Mouse (Mus musculus) frontal cortex, postnatal 36 days (tissue): ENCODE results near the gene 9930104L06Rik.
"Not testable (repeated sequence)": the region's sequence is repeated elsewhere in the genome, so short reads cannot be mapped to it uniquely, and the experiment has no call there.

Source experiments
- DNase-seq, 2 experiments: peaks; one replicate each; pipeline ENCODE4 v3.0.0; 2022; ENCODE audit warnings: low spot score in 2 of 2

Gene 9930104L06Rik

DNA sequence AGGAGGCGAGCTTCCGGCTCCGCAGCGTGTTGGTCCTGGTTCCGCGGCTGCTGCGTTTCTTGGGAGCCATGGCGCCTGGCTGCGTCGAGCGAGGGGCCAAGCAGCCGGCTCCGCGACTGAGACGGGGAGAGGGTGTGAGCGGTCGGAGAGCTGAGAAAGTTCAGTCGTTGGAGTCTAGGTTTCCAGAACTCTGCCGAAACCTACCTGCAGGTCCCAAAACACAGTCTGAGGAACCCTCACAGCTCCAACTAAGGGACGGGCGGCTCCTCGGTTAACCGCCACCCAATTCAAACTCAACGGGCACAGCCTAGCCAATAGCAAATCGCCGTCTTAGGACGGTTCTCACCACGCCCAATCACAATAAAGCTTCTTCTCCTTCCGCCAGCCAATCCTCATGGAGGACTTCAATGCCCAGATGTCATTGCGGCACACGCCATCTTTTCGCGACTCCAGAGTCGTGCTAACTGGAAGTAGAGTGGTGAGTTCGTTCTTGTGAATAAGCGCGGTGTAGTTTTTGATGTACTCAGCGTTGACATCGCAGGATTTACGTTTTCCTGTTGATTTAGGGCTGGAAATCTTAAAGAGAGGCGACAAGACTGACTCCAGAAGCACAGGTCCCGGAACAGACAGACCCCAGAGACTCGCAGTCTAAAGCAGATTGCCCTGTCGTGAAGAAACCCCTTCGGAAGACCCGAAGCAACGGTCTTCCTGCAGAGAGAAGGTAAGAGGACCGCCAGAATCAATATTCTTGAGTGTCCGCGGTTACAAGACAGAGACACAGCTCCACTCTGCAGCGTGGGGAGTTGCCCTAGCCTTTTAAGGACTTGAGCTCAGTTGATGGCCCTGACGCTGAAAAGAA lies at the start of gene 9930104L06Rik:
TSS of gene 9930104L06Rik (plus strand) at position 436 of the 859 bp plus-strand sequence.
- peak; percentile 97 to 98 for DNase-seq

DNA sequence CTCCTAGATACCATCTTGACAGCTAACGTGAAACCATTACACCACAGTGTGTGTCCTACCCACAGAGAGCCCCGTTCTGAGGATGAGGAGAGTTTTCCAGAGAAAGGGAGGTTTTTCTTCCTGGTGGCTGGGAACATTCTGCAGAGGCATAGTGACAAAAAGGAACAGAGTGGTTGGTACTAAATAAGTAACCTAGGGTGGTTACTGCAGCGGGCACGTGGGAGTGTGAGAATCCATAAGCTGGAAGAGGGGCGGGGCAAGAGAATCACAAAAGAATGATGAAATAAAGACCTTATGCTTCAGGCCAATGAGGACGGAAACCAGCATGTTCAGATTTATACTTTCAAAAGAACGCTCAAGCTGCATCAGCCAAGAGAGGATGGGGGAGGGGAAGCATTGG lies 48.1 kb upstream of the 9930104L06Rik start:
- DNase-seq = peak in 1 of 2 experiments; percentile 62

DNA sequence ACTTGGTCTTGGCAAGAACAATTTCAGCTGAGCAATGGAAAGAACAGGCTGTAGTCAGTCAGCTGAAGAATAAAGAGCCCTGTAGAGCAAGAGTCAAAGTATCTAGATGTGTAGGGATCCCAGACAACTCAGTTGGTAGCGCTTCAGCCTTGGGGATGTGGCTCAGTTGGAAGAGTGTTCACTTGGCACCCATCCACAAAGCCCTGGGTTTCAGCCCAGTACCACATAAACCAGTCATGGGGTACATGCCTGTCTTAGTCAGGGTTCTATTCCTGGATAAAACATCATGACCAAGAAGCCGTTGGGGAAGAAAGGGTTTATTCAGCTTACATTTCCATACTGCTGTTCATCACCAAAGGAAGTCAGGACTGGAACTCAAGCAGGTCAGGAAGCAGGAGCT lies 46.9 kb upstream of the 9930104L06Rik start:
- DNase-seq = peak in 1 of 2 experiments; percentile 22

DNA sequence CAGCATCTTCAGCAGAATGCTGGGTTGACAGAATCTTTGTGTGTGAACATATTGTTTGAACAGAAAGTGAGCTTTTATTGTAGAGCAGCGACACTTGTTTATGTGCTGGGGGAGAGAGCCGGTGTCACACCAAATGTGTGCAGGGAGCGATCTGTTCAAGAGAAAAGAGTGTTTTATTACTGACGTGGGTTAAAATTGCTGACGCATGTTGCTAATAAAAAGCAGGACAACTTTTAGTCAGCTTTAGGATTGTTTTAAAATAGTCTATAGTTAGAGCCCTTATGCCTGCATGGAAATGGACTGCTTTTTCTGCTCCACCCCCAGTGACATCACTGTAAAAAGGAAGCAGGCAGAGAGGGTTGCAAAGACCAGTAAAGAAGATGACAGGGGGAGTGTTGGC lies 46.0 kb upstream of the 9930104L06Rik start:
- peak in 1 of 2 experiments; percentile 31 for DNase-seq

DNA sequence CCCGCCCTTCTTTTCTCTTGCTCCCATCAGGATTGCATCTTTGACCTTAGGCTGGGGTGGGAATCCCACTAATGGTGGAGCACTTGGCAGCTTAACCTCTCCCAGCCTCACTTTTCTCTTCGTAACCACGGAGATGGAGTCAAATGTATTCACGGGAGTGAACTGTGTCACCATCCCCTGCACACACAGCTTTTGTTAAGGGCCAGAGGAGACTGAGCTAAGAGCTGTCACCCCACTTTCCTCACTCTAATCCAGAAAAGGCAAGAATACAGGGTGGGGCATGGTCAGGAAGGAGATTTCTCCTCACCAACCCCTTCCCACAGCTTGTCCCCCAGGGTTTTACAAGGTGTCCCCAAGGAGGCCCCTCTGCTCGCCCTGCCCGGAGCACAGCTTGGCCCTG lies 43.1 kb upstream of the 9930104L06Rik start:
- DNase-seq = no peak

DNA sequence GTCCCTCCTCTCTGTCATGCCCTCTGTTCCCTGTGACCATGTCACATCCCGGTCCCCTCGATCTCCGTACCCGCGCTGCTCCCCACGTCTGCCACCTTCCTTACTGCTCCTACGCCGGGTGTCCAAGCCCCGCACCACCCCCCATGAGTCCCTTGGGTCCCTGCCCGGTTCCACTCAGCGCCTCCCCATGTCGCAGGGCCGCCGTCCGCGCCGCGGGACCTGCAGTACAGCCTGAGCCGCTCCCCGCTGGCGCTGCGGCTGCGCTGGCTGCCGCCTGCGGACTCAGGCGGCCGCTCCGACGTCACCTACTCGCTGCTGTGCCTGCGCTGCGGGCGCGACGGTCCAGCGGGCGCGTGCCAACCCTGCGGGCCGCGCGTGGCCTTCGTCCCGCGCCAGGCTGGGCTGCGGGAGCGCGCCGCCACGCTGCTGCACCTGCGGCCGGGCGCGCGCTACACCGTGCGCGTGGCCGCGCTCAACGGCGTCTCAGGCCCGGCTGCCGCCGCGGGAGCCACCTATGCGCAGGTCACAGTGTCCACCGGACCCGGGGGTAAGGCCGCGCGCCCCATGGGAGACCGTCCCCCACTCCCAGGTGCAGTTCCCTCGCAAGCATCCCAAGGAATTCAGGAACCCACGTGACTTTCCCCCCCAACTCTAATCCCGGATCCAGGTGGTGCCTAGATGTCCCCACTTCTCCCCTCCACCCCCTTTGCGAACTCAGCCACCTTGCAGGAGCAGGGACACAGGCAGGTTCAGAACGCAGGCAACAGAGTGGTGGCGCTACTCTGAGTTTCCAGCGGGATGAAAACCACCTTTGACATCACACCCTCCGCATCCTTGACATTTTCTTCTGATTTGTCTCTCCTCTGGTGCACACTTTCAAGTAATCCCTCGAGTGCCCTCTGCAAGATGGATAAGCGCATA lies 42.1 kb upstream of the 9930104L06Rik start:
- peak; percentile 64 to 74 for DNase-seq

DNA sequence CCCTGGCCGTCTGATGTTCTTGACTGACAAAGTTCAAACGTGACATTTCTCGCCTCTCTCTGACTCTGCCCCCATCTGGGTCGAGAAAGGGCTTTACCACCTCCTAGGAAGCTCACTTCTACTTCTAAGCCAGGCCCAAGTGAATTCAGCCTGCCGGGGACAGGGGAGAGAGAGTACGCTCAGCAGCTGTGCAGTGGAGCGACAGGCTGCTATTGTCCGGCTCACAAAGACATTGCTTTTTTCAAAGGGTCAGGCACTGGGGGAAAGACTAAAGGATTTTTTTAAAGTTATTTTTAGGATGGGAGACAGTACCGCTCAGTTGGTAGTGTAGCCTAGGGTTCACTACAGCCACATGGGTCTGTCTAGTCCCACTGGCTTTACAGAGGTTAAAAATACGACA lies 38.4 kb upstream of the 9930104L06Rik start:
- DNase-seq = no peak

DNA sequence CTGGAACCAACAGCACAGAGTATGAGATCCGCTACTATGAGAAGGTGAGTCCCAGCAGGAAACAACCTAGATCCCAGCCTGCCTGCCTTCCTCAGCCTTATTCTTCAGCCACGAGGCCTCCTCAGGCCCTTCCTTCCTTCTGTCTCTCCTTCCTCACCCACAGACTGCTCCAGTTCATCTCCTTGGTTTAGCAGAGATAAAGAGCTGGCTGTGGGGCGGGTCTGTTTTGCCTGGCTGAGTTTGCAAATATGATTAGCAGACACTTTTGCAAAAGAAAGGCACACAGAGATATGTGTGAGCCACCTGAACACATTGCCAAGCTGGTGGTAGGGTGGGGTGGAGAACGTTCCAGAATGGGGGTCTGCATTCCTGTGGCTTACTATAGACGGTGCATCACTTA lies 36.9 kb upstream of the 9930104L06Rik start:
- DNase-seq = no peak

DNA sequence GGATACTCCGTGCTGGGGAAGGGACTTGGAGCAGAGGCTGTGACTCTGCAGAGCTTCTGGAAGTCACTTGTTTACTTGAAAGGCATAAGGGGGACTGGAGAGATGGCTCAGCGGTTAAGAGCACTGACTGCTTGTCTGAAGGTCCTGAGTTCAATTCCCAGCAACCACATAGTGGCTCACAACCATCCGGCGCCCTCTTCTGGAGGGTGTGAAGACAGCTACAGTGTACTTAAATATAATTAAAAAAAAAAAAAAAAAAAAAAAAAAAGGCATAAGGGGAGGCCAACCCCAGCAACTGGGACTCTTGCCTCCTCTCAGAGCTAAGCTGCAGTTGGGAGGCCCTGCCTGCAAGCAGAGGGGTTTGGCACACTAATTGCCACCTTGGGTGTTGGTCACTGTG lies 31.4 kb upstream of the 9930104L06Rik start:
- DNase-seq = no peak

DNA sequence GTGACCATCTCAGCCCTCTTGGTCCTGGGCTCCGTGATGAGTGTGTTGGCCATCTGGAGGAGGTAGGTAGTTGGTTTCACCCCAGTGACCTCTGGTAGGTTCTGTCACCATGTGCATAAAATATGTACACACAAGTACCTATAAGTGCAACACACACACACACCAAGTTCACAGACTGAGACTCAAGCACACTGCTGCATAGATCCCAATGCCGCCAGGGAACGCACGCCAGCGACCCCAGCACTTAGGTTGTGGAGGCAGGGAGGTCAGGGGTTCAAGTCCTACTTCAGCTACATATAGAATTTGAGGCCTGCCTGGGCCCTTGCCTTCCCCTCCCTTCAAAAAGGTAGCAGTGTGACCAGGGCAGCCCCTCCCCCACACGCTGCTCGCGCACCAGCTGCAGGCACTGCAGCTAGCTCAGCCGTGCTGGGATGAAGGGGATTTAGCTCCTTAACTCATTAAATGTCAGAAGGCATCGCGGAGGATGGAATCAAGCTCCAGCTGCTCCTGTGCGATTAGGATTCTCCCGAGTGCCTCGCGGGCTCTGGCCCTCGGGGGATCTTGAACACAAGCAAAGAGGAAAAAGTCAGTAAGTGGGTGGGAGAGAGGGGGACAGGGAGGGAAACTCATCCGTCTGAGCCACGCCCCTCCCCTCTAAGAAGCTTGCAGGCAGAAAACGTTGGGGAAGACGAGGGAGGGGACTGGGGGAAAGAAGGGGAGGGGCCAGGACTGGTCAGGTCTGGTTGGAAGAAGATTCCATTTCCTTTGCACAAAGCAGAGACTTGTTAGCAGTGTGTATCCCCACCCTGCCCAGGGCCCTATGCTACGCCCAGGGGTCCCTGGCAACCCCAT lies 30.7 kb upstream of the 9930104L06Rik start:
- DNase-seq = no peak

DNA sequence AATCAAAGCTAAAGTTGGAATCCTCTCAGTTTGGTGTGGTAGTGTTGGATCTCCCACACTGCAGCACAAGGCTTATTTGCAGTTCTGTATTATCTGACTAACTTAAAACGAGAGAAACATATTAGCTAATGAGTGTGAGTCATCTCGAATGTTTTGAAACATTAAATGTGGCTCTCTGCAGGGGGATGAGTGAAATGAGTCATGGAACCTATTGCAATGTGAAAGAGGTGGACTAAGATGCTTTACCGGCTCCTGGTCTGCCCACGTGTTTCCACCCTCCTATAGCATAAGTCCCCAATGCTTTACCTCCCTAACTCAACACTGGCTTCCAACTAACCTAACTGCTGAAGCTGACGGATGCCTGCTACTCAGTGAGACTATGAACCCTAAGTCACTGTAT lies 8.7 kb upstream of the 9930104L06Rik start:
- no peak for DNase-seq

DNA sequence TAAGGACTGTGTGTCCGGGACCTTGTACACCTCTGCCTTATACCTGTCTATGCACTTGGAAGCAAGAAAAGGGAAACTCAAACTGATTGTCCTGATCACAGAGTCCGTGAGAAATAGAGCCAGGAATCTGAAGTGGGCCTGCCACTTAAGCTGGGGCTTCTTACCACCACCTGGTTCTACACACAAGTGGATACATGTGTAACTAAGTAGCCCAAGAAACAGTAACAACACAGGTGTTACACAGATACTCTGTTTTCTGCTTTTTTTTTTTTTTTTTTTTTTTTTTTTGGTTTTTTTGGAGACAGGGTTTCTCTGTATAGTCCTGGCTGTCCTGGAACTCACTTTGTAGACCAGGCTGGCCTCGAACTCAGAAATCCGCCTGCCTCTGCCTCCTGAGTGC lies 2.4 kb downstream of the 9930104L06Rik start, which contains the start of gene Cdca8:
TSS of gene Cdca8 (minus strand) at position 101 of the 400 bp plus-strand sequence.
- not testable (repeated sequence) for DNase-seq

DNA sequence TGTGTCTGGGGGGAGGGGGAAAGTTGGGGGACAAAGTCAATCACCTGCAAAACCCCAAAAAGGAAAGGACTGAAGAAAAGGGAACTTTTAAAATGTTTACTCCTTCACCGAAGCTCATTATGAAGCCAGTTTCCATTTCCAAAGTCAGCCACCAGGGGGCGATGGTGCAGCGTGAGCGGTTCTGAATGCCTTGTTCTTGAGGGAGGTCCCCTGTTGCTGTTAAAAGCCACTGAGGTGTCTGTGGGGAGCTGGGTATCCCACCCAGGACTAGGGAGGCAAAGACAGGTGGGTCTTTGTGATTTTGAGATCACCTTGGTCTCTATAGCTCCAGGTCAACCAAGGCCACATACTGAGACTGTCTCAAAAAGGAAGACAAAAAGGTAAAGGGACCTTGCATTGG lies 6.2 kb downstream of the 9930104L06Rik start:
- peak; percentile 84 to 85 for DNase-seq

DNA sequence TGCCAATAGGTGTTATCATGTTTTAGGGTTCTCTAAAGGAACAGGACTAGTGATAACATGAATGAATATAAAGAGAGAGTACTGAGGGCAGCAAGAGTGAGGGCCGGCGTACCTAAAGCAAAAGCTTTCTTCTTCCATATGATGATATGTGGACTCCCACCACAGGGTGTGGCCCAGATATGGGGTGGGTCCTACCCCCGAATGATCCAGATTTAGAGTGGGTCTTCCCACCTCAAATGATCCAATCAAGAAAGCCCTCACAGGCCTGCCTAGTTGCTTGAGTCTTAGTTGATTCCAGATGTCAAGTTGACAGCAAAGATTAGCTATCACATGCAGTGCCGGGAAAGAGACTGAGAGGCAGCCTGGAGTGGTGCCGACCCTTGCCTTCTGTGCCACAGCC lies 6.9 kb downstream of the 9930104L06Rik start:
- no peak for DNase-seq

DNA sequence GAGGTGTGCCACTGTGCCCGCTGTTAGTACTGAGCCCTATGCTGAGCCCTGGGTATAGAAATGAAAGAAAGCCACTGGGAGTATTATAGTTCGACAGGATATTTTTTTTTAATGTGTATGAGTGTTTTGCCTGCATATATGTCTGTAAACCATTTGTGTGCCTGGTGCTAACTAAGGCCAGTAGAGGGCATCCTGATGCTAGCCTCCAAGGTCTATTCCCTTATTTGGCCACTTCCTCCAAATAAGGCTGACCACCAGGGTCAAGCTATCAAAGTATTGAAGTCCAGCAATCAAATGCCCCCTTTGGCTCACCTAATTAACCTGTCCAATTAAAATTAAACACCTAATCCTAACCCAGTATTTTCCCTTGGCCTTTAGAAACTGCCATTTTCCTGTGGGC lies 8.1 kb downstream of the 9930104L06Rik start:
- no peak for DNase-seq

DNA sequence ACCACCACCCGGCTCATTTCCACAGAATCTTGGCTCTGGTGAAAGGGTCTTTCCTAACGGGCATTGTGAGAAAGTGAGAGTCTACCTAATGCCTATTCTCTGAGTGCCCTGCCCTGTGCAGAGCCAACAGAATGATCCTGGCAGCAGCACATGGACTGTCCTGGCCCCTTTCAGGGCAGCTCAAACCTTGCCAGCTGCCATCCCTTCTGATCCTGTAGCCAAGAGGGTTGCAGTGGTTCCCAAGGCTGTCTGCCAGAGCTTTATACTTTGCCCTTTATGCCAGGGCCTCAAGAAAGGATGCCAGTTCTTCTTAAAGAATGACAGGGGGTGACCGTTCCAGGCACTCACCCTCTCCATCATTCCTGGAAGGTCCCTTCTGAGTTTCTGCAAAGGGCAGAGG lies 12.6 kb downstream of the 9930104L06Rik start:
- DNase-seq = no peak

DNA sequence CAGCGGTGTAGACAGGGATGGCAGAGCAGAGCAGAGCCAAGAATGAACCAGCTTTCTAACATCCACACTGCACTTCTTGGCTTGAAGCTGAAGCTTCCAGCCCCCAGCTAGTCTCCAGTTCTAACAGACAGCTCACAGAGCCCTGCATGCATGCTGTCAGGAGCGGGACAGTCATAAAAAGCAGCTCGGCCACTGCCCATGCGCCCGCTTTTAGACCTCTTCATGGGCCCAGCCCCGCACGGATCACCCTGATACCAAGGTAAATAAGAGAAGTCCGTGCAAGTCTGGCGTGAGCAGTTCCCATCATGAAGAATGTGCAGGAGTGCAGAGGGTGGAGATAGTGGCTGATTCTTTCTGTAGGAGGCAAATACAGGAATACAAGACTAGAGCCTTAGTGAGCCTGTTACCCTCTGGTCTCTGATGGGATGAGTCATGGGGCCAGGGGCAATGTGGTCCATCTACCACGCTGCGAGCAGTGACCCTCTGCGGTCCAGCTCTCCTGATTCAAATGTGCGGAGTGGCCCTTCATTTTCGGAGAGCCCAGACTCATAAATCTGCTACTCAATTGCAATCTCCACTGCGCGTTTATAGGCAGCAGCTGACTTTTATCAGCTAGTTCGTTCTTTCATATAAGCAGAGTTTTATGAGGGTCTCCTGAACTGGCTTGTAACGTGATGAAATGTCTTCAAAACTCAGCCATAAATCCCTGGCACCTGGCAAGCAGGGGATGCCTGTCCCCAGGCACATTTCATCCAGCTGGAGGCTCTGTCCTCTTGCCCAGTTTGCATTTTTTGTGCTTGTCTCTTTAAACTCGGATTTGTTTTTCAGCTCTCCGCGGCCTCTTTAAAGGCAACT lies 13.6 kb downstream of the 9930104L06Rik start:
- DNase-seq = no peak

DNA sequence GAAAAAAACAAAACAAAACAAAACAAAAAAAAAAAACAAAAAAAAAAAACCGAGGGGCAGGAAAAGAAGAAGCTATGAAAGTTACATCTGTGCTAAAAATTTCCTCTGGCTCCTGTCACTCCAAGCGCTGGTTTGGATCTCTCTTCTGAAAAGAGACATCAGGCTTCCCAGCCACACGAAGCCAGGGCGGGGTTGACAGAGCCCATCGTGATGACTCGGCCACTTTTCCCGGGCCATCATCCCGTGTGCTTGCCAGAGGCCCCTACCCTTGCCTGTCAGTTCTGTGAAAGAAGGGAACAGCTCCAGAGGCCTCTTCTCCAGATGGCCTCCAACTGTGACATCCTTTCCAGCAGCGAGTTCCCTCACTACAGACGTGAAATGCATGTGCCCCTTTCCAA lies 14.2 kb downstream of the 9930104L06Rik start:
- DNase-seq = no peak

DNA sequence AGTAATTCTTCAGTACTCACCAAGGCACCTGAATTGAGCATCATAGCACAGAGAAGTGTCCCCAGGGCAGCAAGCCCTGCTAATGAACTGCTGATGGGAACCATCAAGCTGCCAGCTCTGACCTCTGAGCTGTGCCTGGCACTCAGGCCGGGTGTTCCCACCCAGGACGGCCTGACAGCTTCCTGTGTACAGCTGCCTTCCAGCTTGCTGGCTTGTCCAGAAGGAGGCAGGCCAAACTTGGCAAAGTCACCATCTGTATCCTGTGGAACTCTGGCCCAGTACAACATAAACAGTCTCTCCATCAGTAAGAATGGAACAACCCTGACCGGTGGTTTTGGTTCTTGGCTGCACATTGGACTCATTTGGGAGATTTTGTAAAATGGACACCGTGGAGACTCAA lies 16.7 kb downstream of the 9930104L06Rik start:
- no peak for DNase-seq

DNA sequence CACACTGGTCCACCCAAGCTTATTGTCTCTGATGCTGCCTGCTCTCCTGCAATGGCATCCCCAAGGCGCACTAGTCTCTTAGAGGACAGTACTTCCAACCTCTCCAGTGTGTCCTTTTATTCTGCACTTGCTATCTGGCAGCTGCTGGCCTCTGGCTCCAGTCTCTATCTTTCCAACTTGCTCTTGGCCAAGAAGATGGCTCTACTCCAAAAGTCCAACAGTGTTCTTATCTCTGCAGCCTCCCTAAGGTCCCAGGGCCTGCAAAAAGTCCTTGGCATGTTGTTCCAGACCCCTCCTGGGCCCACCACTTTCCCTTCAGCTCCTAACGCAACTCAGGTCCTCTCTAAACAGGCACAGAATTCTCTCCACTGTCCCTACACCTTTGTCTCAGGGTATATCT lies 20.4 kb downstream of the 9930104L06Rik start:
- no peak for DNase-seq

DNA sequence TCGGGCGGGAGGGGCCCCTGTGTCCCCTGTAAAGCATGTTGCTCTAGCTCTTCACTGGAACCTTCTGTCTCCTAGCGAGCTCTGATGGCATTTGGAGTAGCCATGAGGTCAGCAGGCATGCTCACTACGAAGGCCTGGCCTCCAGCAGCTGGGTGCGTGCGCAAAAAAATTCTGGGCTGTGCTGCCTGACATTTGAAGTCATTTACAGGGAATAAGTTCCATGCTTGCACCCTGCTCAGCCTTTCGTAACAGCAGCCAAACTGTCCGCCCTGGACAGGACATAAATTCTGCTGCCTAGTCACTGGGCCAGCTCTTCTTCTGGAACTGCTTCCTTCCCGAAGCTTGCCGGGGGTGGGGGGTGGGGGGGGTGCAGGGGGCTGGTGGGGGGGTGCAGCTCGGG lies 22.2 kb downstream of the 9930104L06Rik start:
- no peak for DNase-seq
